Mouse (Mus musculus) intestine, embryonic 14.5 days (tissue): ENCODE results near the gene Fto. TPM values are rescaled to one million over a fixed set of nuclear protein-coding genes. Genes with fewer than 3 reads are reported as not detected.

Source experiments
- ATAC-seq: fragments of 200-750 bp; cut with Nextera tagmentation; replicated peaks from 2 replicates; pipeline ENCODE4 v1.8.0; 2017; ENCODE audit warnings: low read depth, moderate number of reproducible peaks, moderate TSS enrichment, moderate library complexity; ENCODE audit not compliant: low FRiP score, low TSS enrichment
- DNase-seq: peaks from one replicate; pipeline ENCODE4 v3.0.0-alpha.2; 2018; ENCODE audit warnings: low spot score
- H3K27ac ChIP-seq: fragments of 300-500 bp; sonication (generic); 2 replicates; pipeline ENCODE4 v1.5.1; 2014; ENCODE audit warnings: low read depth, mild to moderate bottlenecking, control low read depth
- H3K27me3 ChIP-seq: fragments of 300-500 bp; sonication (generic); replicated peaks from 2 replicates; pipeline ENCODE4 v1.6.1; 2014; ENCODE audit warnings: low read length, control low read depth; ENCODE audit not compliant: control insufficient read depth, insufficient read depth
- H3K36me3 ChIP-seq: fragments of 300-500 bp; sonication (generic); 2 replicates; pipeline ENCODE4 v1.6.1; 2014; ENCODE audit warnings: low read length, control low read depth; ENCODE audit not compliant: control insufficient read depth, insufficient read depth
- H3K4me1 ChIP-seq: fragments of 300-500 bp; sonication (generic); replicated peaks from 2 replicates; pipeline ENCODE4 v1.6.1; 2014; ENCODE audit warnings: low read length, control low read depth, mixed read lengths; ENCODE audit not compliant: control insufficient read depth, insufficient read depth
- H3K4me2 ChIP-seq: fragments of 300-500 bp; sonication (generic); 2 replicates; pipeline ENCODE4 v1.6.1; 2014; ENCODE audit warnings: low read length
- H3K4me3 ChIP-seq: fragments of 300-500 bp; sonication (generic); 2 replicates; pipeline ENCODE4 v1.5.1; 2014; ENCODE audit warnings: low read depth, low read length, control low read depth, mixed read lengths
- H3K9ac ChIP-seq: fragments of 300-500 bp; sonication (generic); 2 replicates; pipeline ENCODE4 v1.6.1; 2014; ENCODE audit warnings: mild to moderate bottlenecking, low read length
- H3K9me3 ChIP-seq: fragments of 300-500 bp; sonication (generic); 2 replicates; pipeline ENCODE4 v1.6.1; 2016; ENCODE audit warnings: low read length, control low read depth; ENCODE audit not compliant: control insufficient read depth
- WGBS: fragments of 180-500 bp; shearing (Covaris S2); extraction: QIAGEN DNeasy Blood & Tissue Kit; methylation state at CpG from one replicate; pipeline ENCODE4 v1.1.7; 2014; 5-methylcytosine and 5-hydroxymethylcytosine counted together
- polyA plus RNA-seq: library from polyadenylated mRNA; unstranded; fragments of >200 nt; fragmentation: Nextera tagmentation; extraction: Ambion mirVana; gene quantifications from 2 replicates; pipeline ENCODE4 v1.2.1, GENCODE M21; 2014

Gene Fto
- polyA plus RNA-seq, 1 experiment from 2014 or later: 77.7 TPM

DNA sequence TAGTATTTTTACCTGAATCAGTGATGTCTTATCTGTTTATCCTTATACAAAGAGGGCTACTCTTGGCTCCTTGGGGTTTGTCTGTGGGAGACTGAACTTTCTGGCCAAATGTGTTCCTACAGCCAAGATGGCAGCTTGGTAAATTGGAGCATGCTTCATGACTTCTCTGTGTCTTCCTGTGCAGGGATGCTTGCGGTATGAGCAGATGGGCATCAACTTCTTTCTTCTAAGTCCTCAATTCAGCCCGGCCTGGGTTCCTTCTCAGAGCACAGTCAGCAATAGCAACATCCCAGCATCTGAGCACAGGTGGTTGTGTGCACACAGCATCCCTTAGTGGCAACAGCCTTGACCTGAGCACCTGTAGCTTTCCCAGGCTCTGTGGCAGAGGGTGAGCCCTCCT lies 141.6 kb downstream of the Fto start:
- no peak for ATAC-seq

DNA sequence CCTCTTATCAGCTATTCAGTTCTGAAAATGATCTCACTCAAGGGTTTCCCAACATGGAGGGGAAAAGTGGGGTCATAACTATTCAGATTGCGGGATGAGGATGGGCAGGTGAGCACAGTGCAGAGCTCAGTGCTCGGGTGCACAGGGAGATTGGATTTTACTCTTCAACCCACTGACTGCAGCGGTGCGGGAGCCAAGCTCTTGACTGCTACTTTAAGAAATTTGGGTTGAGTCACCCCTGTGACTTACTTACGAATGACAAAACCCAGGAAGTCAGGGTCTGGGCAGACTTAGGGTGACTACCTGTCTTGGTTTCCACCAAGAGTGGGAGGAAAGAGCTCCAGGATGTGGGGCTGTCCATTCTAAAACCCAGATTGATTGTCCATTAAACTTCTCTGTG lies 142.3 kb downstream of the Fto start:
- no peak overlapping the region for H3K27ac ChIP-seq
- no peaks in the 10 kb centered on the region for H3K9me3 ChIP-seq
- H3K9ac ChIP-seq: no peak overlapping the region
- ATAC-seq (no peak), DNase-seq (no peak)
- no peaks in the 10 kb centered on the region for H3K36me3 ChIP-seq
- H3K4me3 ChIP-seq: no peak overlapping the region
- no peaks in the 10 kb centered on the region for H3K27me3 ChIP-seq
- WGBS: 90% methylated on average over 5 of the region's 5 CpGs
- no peaks in the 10 kb centered on the region for H3K4me1 ChIP-seq
- H3K4me2 ChIP-seq: no peak overlapping the region

More for the DNA sequence above, 141.6 kb downstream of the Fto start:
- H3K4me1 ChIP-seq: no peaks in the 10 kb centered on the region
- no peak overlapping the region for H3K4me2 ChIP-seq
- no peaks in the 10 kb centered on the region for H3K36me3 ChIP-seq
- WGBS: 97% methylated on average over 2 of the region's 2 CpGs
- H3K27ac ChIP-seq: no peak overlapping the region
- H3K9me3 ChIP-seq: no peaks in the 10 kb centered on the region
- DNase-seq: no peak
- no peaks in the 10 kb centered on the region for H3K27me3 ChIP-seq
- H3K9ac ChIP-seq: no peak overlapping the region
- H3K4me3 ChIP-seq: no peak overlapping the region

GRCm38 (mm10) chr8:91458016-91458415 lies 144.7 kb downstream of the Fto start:
- DNase-seq: no peak
- no peak overlapping the region for H3K9ac ChIP-seq

GRCm38 (mm10) chr8:91460965-91461364 lies 147.6 kb downstream of the Fto start:
- no peaks in the 10 kb centered on the region for H3K4me1 ChIP-seq
- H3K27me3 ChIP-seq: no peaks in the 10 kb centered on the region
- DNase-seq (no peak), ATAC-seq (no peak)
- no peak overlapping the region for H3K9ac ChIP-seq
- H3K9me3 ChIP-seq: no peaks in the 10 kb centered on the region
- H3K27ac ChIP-seq: no peak overlapping the region
- H3K36me3 ChIP-seq: no peaks in the 10 kb centered on the region
- H3K4me2 ChIP-seq: no peak overlapping the region
- WGBS: 82% methylated on average over 6 of the region's 6 CpGs
- no peak overlapping the region for H3K4me3 ChIP-seq

More at GRCm38 (mm10) chr8:91458016-91458415, 144.7 kb downstream of the Fto start:
- Histone ChIP-seq H3K36me3 (no peaks in the 10 kb centered on the region), H3K4me2 (no peak overlapping the region), H3K4me1 (no peaks in the 10 kb centered on the region), H3K27ac (no peak overlapping the region), H3K27me3 (no peaks in the 10 kb centered on the region), H3K9me3 (no peaks in the 10 kb centered on the region), H3K4me3 (no peak overlapping the region)
- no peak for ATAC-seq
- WGBS: 80% methylated on average over 1 of the region's 1 CpGs

DNA sequence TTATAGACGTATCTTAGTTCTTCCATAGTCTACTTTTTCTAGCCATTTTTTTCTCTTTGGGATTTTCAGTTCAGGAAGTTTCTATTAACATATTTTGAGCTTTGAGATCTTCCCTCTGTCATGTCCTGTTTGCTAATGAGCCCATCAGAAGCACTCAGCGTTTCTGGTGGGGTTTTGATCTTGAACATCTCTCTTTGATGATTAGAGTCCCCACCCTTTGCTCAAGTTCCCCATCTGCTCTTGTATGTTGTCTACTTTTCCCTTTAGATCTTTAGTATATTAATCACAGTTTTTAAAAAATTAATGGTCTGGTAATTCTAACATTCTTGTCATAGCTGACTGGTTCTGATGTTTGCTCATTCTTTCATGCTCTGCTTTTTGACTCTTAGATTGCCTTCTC lies 150.4 kb downstream of the Fto start:
- Histone ChIP-seq H3K36me3 (no peaks in the 10 kb centered on the region), H3K9ac (no peak overlapping the region), H3K4me3 (no peak overlapping the region), H3K27ac (no peak overlapping the region), H3K4me2 (no peak overlapping the region), H3K27me3 (no peaks in the 10 kb centered on the region), H3K9me3 (no peaks in the 10 kb centered on the region), H3K4me1 (no peaks in the 10 kb centered on the region)
- no peak for ATAC-seq
- DNase-seq: no peak
- 78% methylated on average over 2 of the region's 2 CpGs for WGBS

DNA sequence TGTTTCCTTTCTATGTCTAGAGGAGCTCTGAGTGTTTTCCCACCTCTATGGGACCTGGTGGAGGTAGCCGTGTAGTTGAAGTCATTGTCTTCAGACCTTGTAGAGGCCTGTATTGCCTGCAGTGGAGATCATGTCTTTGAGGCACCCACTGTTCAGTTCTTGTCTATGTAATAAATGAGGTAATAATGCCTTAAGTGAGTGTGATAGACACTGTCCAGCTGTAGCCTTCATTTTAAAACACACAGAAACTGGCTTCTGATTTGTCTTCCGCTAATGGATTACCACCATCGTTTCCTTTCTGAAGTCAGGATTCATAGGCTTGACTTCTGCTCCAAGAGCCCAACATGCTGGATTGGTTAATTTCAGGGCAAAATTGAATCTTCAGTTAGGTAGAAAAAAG lies 154.1 kb downstream of the Fto start:
- Histone ChIP-seq H3K36me3 (0 out of 2 replicates have a peak, but pooled peaks cover 3% of the 10 kb centered on the region), H3K4me1 (no peaks in the 10 kb centered on the region), H3K27me3 (no peaks in the 10 kb centered on the region), H3K4me2 (no peak overlapping the region), H3K9ac (no peak overlapping the region), H3K9me3 (no peaks in the 10 kb centered on the region), H3K27ac (no peak overlapping the region), H3K4me3 (no peak overlapping the region)
- WGBS: 81% methylated on average over 3 of the region's 3 CpGs
- ATAC-seq (no peak), DNase-seq (no peak)

- H3K27ac ChIP-seq: no peak overlapping the region
- DNase-seq (no peak), ATAC-seq (no peak)
- H3K27me3 ChIP-seq: no peaks in the 10 kb centered on the region
- WGBS: 76% methylated on average over 8 of the region's 8 CpGs
- H3K36me3 ChIP-seq: 0 out of 2 replicates have a peak, but pooled peaks cover 3% of the 10 kb centered on the region
- no peak overlapping the region for H3K4me3 ChIP-seq
- no peak overlapping the region for H3K4me2 ChIP-seq
- H3K4me1 ChIP-seq: no peaks in the 10 kb centered on the region
- H3K9me3 ChIP-seq: no peaks in the 10 kb centered on the region
- no peak overlapping the region for H3K9ac ChIP-seq
Measured at GRCm38 (mm10) chr8:91467881-91468534, 154.7 kb downstream of the Fto start.

GRCm38 (mm10) chr8:91469441-91469840 lies 156.1 kb downstream of the Fto start:
- Histone ChIP-seq H3K4me1 (no peaks in the 10 kb centered on the region), H3K27me3 (no peaks in the 10 kb centered on the region), H3K36me3 (peaks cover 7% of the 10 kb centered on the region; the same call in 1 of the 2 replicates), H3K4me3 (no peak overlapping the region), H3K9ac (no peak overlapping the region), H3K4me2 (no peak overlapping the region), H3K9me3 (no peaks in the 10 kb centered on the region), H3K27ac (no peak overlapping the region)
- 91% methylated on average over 8 of the region's 8 CpGs for WGBS
- DNase-seq: no peak
- no peak for ATAC-seq

DNA sequence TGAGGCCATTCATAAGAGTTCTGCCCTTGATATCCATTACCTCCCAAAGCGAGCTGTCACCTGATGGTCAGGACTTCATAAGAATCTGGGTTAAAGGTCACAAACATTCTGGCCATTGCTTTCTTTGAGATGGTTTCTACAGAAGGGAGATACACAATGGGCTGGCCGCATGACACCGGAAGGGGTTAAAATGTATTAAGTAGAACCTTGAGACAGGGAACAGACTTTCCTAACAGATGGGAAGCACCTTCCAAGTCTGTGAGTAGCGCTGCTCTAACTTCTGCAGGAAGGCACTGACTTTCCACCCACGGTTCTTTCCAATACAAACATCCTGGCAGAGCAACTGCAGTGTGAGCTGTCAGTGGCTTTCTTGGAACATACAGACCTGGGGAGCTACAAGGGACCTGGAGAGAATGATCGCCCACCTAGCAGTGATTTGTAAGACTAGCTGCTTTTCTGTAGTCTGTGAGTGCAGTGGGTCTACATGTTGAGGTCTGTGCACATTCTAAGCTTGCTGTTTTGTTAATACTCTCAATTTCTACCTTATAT lies 161.5 kb downstream of the Fto start:
- Histone ChIP-seq H3K27ac (no peak overlapping the region), H3K4me2 (no peak overlapping the region), H3K4me3 (no peak overlapping the region), H3K9me3 (no peaks in the 10 kb centered on the region), H3K36me3 (peaks cover 21% of the 10 kb centered on the region; the same call in 1 of the 2 replicates), H3K27me3 (no peaks in the 10 kb centered on the region), H3K9ac (no peak overlapping the region), H3K4me1 (no peaks in the 10 kb centered on the region)
- 81% methylated on average over 6 of the region's 6 CpGs for WGBS
- DNase-seq: no peak
- no peak for ATAC-seq
